Mouse (Mus musculus) hindbrain, embryonic 13.5 days (tissue): ENCODE results near the gene Adamts4. TPM values are rescaled to one million over a fixed set of nuclear protein-coding genes. Genes with fewer than 3 reads are reported as not detected.
"Not testable (repeated sequence)": the region's sequence is repeated elsewhere in the genome, so short reads cannot be mapped to it uniquely, and the experiment has no call there.

Source experiments
- ATAC-seq: fragments of 200-750 bp; cut with Nextera tagmentation; 2 replicates; pipeline ENCODE4 v1.8.0; 2017; ENCODE audit warnings: moderate TSS enrichment; ENCODE audit not compliant: low FRiP score
- H3K27ac ChIP-seq: fragments of 300-500 bp; sonication (generic); 2 replicates; pipeline ENCODE4 v1.5.1; 2015; ENCODE audit warnings: inconsistent platforms, mild to moderate bottlenecking, moderate library complexity
- H3K27me3 ChIP-seq: fragments of 300-500 bp; sonication (generic); 2 replicates; pipeline ENCODE4 v1.6.1; 2015; ENCODE audit warnings: mild to moderate bottlenecking, inconsistent platforms
- H3K36me3 ChIP-seq: fragments of 300-500 bp; sonication (generic); 2 replicates; pipeline ENCODE4 v1.6.1; 2015; ENCODE audit warnings: mild to moderate bottlenecking, inconsistent platforms
- H3K4me1 ChIP-seq: fragments of 300-500 bp; sonication (generic); replicated peaks from 2 replicates; pipeline ENCODE4 v1.6.1; 2015; ENCODE audit warnings: inconsistent platforms
- H3K4me2 ChIP-seq: fragments of 300-500 bp; sonication (generic); 2 replicates; pipeline ENCODE4 v1.6.1; 2015; ENCODE audit warnings: inconsistent platforms, mild to moderate bottlenecking, moderate library complexity
- H3K4me3 ChIP-seq: fragments of 300-500 bp; sonication (generic); 2 replicates; pipeline ENCODE4 v1.5.1; 2015; ENCODE audit warnings: mild to moderate bottlenecking, inconsistent platforms
- H3K9ac ChIP-seq: fragments of 300-500 bp; sonication (generic); 2 replicates; pipeline ENCODE4 v1.6.1; 2015; ENCODE audit warnings: mild to moderate bottlenecking, inconsistent platforms
- H3K9me3 ChIP-seq: fragments of 300-500 bp; sonication (generic); 2 replicates; pipeline ENCODE4 v1.6.1; 2016; ENCODE audit warnings: inconsistent platforms
- WGBS: fragments of 180-500 bp; shearing (Covaris S2); methylation state at CpG from one replicate; pipeline ENCODE4 v1.1.7; 2015; 5-methylcytosine and 5-hydroxymethylcytosine counted together
- polyA plus RNA-seq: library from polyadenylated mRNA; unstranded; fragments of >200 nt; fragmentation: Nextera tagmentation; extraction: Ambion mirVana; gene quantifications from 2 replicates; pipeline ENCODE4 v1.2.1, GENCODE M21; 2015

Adamts4 gene
- polyA plus RNA-seq, 1 experiment from 2014 or later: 4.9 TPM

DNA sequence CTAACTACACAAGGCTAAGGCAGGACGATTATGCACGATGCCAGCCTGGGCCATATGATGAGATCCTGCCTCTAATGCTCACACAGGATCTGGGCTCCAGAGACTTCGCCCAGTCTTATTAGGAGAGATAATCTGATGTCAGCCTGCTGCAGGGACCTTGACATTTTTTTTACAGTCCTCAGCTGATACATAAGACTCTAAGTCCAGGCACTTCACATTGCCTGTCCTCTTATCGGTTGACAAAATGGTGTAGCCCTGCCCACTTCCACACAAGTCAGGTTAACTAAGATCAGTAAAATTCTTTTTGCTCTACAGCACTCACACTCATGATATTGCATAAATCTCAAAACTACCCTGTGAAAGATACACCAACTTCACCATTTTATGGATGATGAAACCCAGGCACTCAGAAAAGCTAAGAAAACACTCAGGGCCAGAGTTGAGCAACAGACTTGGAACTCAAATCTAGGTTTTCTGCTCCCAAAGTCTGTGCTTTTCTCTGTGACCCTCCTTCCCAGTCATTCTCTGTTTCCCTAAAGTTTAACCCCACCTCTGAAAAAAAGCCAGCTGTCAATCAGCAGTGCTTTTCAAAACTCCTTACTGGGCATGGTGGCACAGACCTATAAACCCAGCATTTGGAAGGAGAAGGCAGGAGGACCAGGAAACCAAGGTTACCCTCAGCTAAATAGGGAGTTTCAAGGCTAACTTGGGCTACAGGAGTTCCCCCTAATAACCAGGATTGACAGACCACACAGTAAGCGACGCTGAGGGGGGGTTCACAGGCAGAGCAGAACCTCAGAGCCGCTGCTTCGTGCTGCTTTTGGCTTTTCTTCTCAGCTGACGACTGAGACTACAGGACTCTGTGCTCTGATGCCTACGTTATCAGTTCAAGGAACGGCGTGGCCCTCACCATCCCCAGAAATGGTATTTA is 17.2 kb upstream of the Adamts4 start:
- Histone ChIP-seq H3K4me3 (no peak overlapping the region), H3K9me3 (no peaks in the 10 kb centered on the region), H3K36me3 (peaks cover 49% of the 10 kb centered on the region), H3K27ac (no peak overlapping the region), H3K4me1 (no peaks in the 10 kb centered on the region), H3K9ac (0 out of 2 replicates have a peak overlapping the region, but pooled peaks have one; percentile 19), H3K4me2 (no peak overlapping the region), H3K27me3 (no peaks in the 10 kb centered on the region)
- WGBS: 87% methylated on average over 12 of the region's 12 CpGs
- ATAC-seq: no peak

GRCm38 (mm10) chr1:171234126-171234525 is 16.1 kb upstream of the Adamts4 start, which contains the start of gene Fcer1g:
Gene Fcer1g, minus strand, starts transcription at chr1:171234365.
- no peak for ATAC-seq
- Histone ChIP-seq H3K4me3 (no peak within 1 kb of the TSS), H3K4me2 (no peak within 1 kb of the TSS), H3K9me3 (no peaks in the 10 kb centered on the region), H3K4me1 (no peaks in the 10 kb centered on the region), H3K9ac (0 out of 2 replicates have a peak within 1 kb of the TSS, but pooled peaks have one; percentile 19), H3K27me3 (no peaks in the 10 kb centered on the region), H3K36me3 (peaks cover 60% of the 10 kb centered on the region), H3K27ac (no peak within 1 kb of the TSS)
- 94% methylated on average over 14 of the region's 14 CpGs for WGBS

DNA sequence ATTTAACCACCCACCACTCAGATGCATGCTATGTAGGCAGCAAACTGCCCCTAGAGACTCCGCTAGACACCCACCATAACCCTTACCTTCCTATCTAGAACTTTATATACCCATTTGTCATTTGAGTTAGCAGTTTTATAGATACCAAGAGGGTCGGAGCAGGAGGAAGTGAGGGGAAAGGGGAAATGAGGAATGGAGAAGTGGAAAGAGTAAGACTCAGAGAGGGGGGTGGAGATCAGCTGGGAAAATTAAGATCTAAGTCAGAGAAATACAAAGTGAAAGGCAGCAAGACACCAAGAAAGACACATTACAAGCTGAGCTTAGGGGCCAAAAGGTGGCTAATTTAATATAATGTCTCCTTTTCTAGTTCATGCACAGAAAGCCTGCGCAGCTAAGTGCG is 15.7 kb upstream of the Adamts4 start:
- Histone ChIP-seq H3K4me2 (no peak overlapping the region), H3K9ac (no peak overlapping the region), H3K4me3 (no peak overlapping the region), H3K27ac (no peak overlapping the region), H3K4me1 (no peaks in the 10 kb centered on the region), H3K27me3 (no peaks in the 10 kb centered on the region), H3K9me3 (no peaks in the 10 kb centered on the region), H3K36me3 (peaks cover 63% of the 10 kb centered on the region)
- WGBS: 95% methylated on average over 4 of the region's 4 CpGs
- ATAC-seq: no peak

DNA sequence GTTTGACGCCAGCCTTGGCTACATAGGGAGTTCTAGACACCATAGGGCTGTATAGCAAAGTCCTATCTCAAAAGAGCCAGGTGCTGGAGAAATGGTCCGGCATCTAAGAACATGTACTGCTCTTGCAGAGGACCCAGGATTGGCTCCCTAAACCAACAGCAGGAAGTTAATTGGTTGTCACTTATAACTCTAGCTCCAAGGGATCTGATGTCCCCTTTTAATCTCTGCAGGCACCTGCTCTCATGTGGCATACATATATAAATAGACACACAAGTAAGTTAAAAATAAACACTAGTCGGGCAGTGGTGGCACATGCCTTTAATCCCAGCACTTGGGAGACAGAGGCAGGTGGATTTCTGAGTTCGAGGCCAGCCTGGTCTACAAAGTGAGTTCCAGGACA is 14.4 kb upstream of the Adamts4 start:
- no peak overlapping the region for H3K9ac ChIP-seq
- no peaks in the 10 kb centered on the region for H3K27me3 ChIP-seq
- no peak overlapping the region for H3K4me2 ChIP-seq
- peaks cover 76% of the 10 kb centered on the region for H3K36me3 ChIP-seq
- H3K4me3 ChIP-seq: no peak overlapping the region
- no peak for ATAC-seq
- H3K4me1 ChIP-seq: no peaks in the 10 kb centered on the region
- 90% methylated on average over 4 of the region's 4 CpGs for WGBS
- H3K27ac ChIP-seq: no peak overlapping the region
- no peaks in the 10 kb centered on the region for H3K9me3 ChIP-seq

- H3K9me3 ChIP-seq: no peaks in the 10 kb centered on the region
- no peaks in the 10 kb centered on the region for H3K27me3 ChIP-seq
- H3K9ac ChIP-seq: no peak overlapping the region
- no peak overlapping the region for H3K4me2 ChIP-seq
- H3K27ac ChIP-seq: no peak overlapping the region
- H3K4me3 ChIP-seq: no peak overlapping the region
- H3K36me3 ChIP-seq: peaks cover 91% of the 10 kb centered on the region
- 89% methylated on average over 6 of the region's 6 CpGs for WGBS
- ATAC-seq: no peak
- H3K4me1 ChIP-seq: no peaks in the 10 kb centered on the region
Observed at GRCm38 (mm10) chr1:171237438-171237837, 12.8 kb upstream of the Adamts4 start.

DNA sequence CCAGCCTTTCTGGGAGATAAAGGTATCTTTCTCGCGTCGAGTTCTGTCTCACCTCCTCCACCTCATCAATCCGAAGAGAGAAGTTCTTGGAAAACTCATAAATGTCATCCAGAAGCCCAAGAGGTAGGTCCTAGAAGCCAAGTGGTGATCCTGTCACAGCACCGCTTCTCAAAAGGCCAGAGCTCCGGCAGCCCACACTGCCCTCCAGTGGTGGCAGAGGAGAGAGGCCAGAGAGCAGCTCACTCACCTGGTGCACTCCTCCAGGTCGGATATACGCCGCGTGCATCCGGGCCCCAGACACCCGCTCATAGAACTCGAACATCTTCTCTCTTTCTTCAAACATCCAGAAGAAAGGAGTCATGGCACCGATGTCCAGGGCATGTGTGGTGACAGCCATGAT is 11.8 kb upstream of the Adamts4 start:
- ATAC-seq: no peak
- H3K4me3 ChIP-seq: no peak overlapping the region
- WGBS: 77% methylated on average over 14 of the region's 14 CpGs
- no peak overlapping the region for H3K4me2 ChIP-seq
- H3K9ac ChIP-seq: no peak overlapping the region
- no peaks in the 10 kb centered on the region for H3K9me3 ChIP-seq
- no peaks in the 10 kb centered on the region for H3K4me1 ChIP-seq
- no peak overlapping the region for H3K27ac ChIP-seq
- no peaks in the 10 kb centered on the region for H3K27me3 ChIP-seq
- peaks cover 98% of the 10 kb centered on the region for H3K36me3 ChIP-seq

GRCm38 (mm10) chr1:171239992-171240744 is 10.1 kb upstream of the Adamts4 start:
- peaks cover 92% of the 10 kb centered on the region for H3K36me3 ChIP-seq
- WGBS: 74% methylated on average over 15 of the region's 15 CpGs
- no peaks in the 10 kb centered on the region for H3K27me3 ChIP-seq
- no peak overlapping the region for H3K4me3 ChIP-seq
- no peak for ATAC-seq
- no peak overlapping the region for H3K4me2 ChIP-seq
- no peak overlapping the region for H3K27ac ChIP-seq
- 0 out of 2 replicates have a peak, but pooled peaks cover 3% of the 10 kb centered on the region for H3K4me1 ChIP-seq
- H3K9me3 ChIP-seq: no peaks in the 10 kb centered on the region
- H3K9ac ChIP-seq: no peak overlapping the region

- no peak overlapping the region for H3K4me3 ChIP-seq
- H3K4me1 ChIP-seq: peaks cover 8% of the 10 kb centered on the region
- H3K9me3 ChIP-seq: no peaks in the 10 kb centered on the region
- H3K27me3 ChIP-seq: no peaks in the 10 kb centered on the region
- no peak overlapping the region for H3K27ac ChIP-seq
- no peak overlapping the region for H3K4me2 ChIP-seq
- no peak overlapping the region for H3K9ac ChIP-seq
- WGBS: 94% methylated on average over 10 of the region's 10 CpGs
- ATAC-seq: no peak
- H3K36me3 ChIP-seq: peaks cover 86% of the 10 kb centered on the region
Observed at GRCm38 (mm10) chr1:171240911-171241310, 9.3 kb upstream of the Adamts4 start.

DNA sequence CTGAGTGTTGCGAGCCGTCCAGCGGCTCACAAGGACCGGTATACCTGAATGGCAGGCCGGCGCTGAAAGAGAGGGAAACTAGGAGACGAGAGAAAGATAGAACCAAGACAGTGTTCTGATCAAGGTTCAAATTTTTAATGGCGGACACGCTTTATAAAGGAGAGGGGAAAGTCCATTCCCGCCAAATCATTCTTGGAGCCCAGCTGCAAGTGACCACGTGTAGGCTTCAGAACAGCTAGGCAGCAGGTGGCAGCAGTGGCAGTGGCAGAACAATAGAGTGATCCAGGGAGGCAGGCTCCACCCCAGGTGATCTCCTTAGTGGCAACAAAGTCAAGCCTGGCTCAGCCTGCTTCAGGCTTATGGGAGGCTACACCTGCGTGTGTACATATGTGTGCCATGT is 8.3 kb upstream of the Adamts4 start:
- ATAC-seq, H3K4me3 ChIP-seq: not testable (repeated sequence)

GRCm38 (mm10) chr1:171245353-171245752 is 4.9 kb upstream of the Adamts4 start:
- ATAC-seq: no peak
- Histone ChIP-seq H3K9ac (no peak overlapping the region), H3K36me3 (peaks cover 43% of the 10 kb centered on the region), H3K4me1 (peaks cover 38% of the 10 kb centered on the region), H3K27ac (no peak overlapping the region), H3K9me3 (no peaks in the 10 kb centered on the region), H3K4me2 (no peak overlapping the region), H3K4me3 (no peak overlapping the region), H3K27me3 (no peaks in the 10 kb centered on the region)
- WGBS: 95% methylated on average over 8 of the region's 8 CpGs

More for the DNA sequence above, 8.3 kb upstream of the Adamts4 start:
- peaks cover 15% of the 10 kb centered on the region for H3K4me1 ChIP-seq
- H3K27ac ChIP-seq, H3K27me3 ChIP-seq, H3K9ac ChIP-seq, H3K9me3 ChIP-seq, H3K4me2 ChIP-seq: not testable (repeated sequence)
- 84% methylated on average over 12 of the region's 12 CpGs for WGBS
- H3K36me3 ChIP-seq: peaks cover 76% of the 10 kb centered on the region

- under 1% methylated on average over 41 of the region's 41 CpGs for WGBS
- Histone ChIP-seq H3K9me3 (no peaks in the 10 kb centered on the region), H3K36me3 (peaks cover 28% of the 10 kb centered on the region), H3K4me3 (peak overlapping the region; percentile 72), H3K27me3 (no peaks in the 10 kb centered on the region), H3K4me1 (peaks cover 53% of the 10 kb centered on the region), H3K9ac (peak overlapping the region; percentile 96), H3K27ac (peak overlapping the region; percentile 81), H3K4me2 (peak overlapping the region; percentile 77)
- peak; percentile 93 for ATAC-seq
Observed at GRCm38 (mm10) chr1:171246709-171247452, 3.3 kb upstream of the Adamts4 start.

- Histone ChIP-seq H3K4me1 (peaks cover 59% of the 10 kb centered on the region), H3K4me2 (peak overlapping the region; percentile 65), H3K4me3 (peak overlapping the region; percentile 72), H3K27me3 (no peaks in the 10 kb centered on the region), H3K36me3 (peaks cover 23% of the 10 kb centered on the region), H3K9ac (peak overlapping the region; percentile 62), H3K27ac (peak overlapping the region; percentile 81), H3K9me3 (no peaks in the 10 kb centered on the region)
- 14% methylated on average over 13 of the region's 13 CpGs for WGBS
- ATAC-seq: peak; percentile 4
Observed at GRCm38 (mm10) chr1:171247453-171247841, 2.8 kb upstream of the Adamts4 start.
